Mouse (Mus musculus) lung, postnatal 25 days (tissue): ENCODE measurements around the gene Stk38l.
"Not testable (repeated sequence)": the region's sequence is repeated elsewhere in the genome, so short reads cannot be mapped to it uniquely, and the experiment has no call there.

Experiments
- DNase-seq: peaks from one replicate; pipeline ENCODE4 v3.0.0; 2022; ENCODE audit warnings: low spot score

Gene Stk38l

GRCm38 (mm10) chr6:146733554-146733953, 8.8 kb downstream of the Stk38l start:
- DNase-seq: no peak

- DNase-seq: no peak
These were observed 14.1 kb downstream of the Stk38l start for GRCm38 (mm10) chr6:146738889-146739288.

DNA sequence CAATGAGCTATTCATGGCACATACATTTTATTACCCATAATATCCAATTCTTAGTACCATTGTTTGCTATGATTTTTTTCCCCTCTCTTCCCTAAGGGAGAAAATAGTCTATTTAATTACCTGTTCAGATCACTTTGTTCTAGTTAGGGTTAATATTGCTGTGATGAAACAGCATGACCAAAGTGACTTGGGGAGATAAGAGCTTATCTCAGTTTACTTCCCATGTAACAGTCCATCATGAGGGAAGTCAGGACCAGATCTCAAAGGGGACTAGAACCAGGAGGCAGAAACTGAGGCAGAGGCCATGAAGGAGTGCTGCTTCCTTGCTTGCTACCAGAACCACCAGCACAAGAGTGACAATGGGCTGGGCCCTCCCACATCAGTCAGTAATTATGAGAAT, 15.9 kb downstream of the Stk38l start:
- DNase-seq: no peak

DNA sequence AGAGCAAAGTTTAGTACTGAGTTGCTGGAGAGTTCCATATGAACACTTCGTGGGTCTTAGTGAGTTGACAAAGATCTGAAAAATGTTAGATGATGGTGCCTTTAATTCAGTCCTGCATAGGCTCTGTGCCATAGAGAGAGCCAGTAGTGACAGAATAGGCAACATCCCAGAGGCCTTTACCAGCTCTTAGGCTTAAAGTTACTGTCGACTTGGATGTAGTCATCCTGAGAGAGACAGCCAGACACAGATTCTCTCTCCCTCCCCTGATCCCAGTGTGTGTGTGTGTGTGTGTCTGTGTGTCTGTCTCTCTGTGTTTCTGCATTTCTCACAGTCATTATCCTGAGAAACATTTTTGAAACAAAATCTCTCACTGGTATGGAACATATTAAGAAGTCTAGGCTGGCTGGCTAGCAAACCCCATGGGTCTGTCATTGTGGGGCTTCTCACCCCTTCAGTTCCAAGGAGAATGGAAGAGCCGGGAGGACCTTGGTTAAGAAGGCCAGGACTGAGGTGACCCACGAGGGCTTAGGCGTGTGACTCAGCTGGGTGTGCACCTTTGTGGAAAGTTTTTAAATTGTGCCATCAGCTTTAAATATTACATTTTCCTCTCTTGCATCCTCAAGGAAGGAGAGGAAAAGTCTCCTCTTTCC, 17.3 kb downstream of the Stk38l start:
- DNase-seq: no peak

DNA sequence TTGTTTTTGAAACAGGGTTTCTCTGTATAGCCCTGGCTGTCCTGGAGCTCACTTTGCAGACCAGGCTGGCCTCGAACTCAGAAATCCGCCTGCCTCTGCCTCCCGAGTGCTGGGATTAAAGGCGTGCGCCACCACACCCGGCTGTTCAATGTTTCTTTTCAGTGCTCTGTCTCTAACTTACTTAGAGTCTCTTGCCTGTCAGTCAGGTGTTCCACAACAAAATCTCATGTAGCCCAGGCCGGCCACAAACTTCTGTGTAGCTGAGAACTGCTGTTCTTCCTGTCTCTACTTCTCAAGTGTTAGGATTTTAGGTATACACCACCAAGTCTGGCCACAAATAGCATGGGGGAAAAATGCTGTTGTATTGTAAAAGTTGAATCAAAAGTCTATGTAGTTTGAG, 19.5 kb downstream of the Stk38l start:
- not testable (repeated sequence) for DNase-seq

GRCm38 (mm10) chr6:146745180-146745579, 20.4 kb downstream of the Stk38l start:
- DNase-seq: no peak

DNA sequence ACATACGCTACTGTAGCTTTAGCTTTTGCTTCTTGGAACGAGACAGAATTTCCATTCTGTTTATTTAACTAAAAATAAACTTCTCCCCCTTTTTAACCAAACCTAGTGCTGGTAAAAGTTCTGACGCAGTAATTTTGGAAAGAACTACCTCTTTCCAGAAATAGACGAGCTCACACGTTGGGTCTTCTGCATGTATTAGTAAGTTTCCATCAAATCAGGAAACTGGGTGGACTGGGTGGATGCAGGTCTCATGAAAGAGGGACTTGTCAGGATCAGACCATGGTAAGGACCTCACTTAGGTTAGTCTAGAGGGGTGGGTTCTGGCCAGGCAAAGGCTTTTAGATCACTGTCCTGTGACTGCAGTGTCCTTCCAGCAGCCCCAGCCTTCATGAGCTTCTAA, 21.8 kb downstream of the Stk38l start:
- DNase-seq: no peak

GRCm38 (mm10) chr6:146747057-146747456, 22.3 kb downstream of the Stk38l start:
- no peak for DNase-seq

- DNase-seq: no peak
These were observed 23.5 kb downstream of the Stk38l start for GRCm38 (mm10) chr6:146748271-146748670.

- DNase-seq: peak; percentile 24
These were observed 26.9 kb downstream of the Stk38l start for GRCm38 (mm10) chr6:146751671-146752070.

GRCm38 (mm10) chr6:146752178-146752577, 27.4 kb downstream of the Stk38l start:
- no peak for DNase-seq

GRCm38 (mm10) chr6:146752612-146753011, 27.8 kb downstream of the Stk38l start:
- no peak for DNase-seq

DNA sequence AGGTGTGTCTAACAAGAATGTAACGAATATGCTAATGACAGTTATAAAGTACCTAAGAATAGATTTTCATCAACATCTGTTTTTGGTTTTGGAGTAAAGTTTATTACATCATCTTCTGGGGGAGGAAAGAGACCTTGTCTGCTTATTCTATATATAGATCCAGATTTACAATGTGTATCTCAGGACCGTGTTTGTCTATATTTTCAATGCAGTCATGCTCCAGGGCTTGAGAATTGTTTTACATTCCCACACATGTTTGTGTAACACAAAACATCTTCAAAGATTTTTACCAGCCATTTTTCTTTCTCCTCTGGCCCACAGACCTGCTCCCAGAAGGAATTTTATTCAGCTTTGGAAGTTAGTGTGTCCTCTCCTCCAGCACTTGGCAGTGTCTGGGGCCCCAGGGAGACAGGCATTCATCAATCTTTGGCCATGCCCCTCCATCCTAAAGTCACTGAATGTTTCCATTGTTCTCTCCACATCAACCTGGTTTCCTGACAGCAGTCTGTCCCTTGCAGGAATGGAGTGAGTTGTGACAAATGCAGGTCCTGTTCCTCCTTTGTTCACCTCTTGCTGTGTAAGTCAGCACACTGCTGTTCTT, 28.9 kb downstream of the Stk38l start:
- no peak for DNase-seq

GRCm38 (mm10) chr6:146755136-146755535, 30.3 kb downstream of the Stk38l start:
- DNase-seq: no peak

DNA sequence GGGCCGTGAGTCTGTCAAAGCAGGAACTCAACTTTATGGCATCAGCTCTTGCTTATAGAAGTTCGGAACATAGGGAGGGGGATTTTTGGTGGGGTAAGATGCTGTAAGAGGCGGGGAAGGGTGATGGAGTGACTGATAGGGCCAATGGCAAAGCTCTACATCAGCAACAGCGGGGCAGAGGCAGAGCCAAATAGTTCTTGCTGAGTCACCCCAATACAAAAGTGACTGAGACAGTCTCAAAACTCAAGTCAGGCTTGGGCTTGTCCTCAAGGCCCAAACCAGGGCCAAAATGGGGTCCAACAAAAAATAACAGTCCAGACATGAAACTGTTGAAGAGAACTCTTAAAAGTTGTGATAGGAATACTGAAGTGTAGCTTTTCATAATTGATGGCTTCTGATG, 30.9 kb downstream of the Stk38l start:
- no peak for DNase-seq

- DNase-seq: no peak
These were observed 34.2 kb downstream of the Stk38l start for GRCm38 (mm10) chr6:146759027-146759426.

- DNase-seq: no peak
These were observed 35.2 kb downstream of the Stk38l start for GRCm38 (mm10) chr6:146760022-146760421.

DNA sequence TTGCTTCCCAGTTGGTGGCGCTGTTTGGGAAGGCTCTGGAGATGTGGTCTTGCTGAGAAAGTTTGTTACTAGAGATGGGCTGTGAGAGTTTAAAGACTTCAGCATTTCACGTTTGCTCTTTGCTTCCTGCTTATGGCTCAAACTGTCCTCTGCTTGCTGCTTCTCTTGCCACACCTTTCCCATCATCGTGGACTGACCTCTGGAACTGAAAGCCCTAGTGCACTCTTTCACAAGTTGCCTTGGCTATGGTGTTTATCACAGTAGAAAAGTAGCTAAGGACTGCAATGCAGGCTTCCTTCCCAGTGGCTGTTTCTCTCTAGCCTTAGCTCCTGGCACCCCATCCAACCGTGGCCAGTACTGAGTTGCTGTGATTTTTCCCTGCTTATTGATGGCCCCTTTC, 35.9 kb downstream of the Stk38l start:
- no peak for DNase-seq

DNA sequence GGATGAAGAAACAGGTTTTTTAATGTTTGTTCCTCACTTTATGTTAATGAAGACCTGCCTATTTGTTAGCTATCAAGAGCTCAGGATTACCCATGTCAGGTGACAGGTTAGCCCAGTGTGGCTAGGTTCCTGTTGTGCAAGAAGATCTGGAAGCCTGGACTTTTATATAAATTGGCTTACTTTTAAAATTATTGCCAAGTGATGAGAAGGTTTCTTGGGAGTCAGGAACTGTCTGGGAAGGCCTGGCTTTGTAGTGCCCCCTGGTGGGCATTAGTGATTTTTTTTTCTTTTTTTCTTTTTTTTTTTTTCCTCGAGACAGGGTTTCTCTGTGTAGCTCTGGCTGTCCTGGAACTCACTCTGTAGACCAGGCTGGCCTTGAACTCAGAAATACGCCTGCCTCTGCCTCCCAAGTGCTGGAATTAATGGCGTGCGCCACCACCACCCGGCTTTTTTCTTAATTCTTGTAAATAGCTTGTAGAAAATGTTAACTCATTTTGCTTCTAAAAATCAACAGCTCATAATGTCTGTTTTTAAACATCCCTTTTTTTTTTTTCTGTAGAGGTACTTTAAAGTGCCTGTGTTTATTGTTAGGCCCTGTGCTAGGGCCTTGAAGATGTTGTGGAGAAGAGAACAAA, 37.6 kb downstream of the Stk38l start:
- no peak for DNase-seq

DNA sequence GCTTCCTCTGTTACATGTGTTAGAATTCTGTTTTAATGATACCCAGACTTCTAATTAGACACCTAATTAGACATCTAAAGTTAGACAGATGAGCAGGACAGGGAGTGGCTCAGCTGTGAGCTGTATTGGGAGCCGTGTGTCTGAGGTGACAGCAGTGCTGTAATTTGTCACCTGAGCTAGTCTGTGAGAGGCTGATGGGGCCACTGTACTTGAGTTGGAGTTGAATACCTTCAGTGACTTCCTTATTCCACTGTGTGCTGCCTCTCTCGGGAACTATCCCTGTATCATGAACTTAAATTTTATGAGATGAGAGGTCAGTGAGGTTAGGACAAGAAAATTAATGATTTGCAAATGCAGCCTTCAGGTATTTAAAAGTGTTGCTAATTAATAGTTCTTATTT, 39.8 kb downstream of the Stk38l start:
- DNase-seq: no peak

- DNase-seq: no peak
These were observed 40.5 kb downstream of the Stk38l start for GRCm38 (mm10) chr6:146765270-146765669.

GRCm38 (mm10) chr6:146768813-146769404, 44.1 kb downstream of the Stk38l start:
- DNase-seq: no peak
